Mouse (Mus musculus) thymus, adult 18-20 months (tissue): ENCODE data around the gene Tmem178b.

ENCODE experiments used
- DNase-seq, 2 experiments: peaks; one replicate each; pipeline ENCODE4 v3.0.0; 2022; ENCODE audit warnings: mixed read lengths in 2 of 2

Gene Tmem178b

GRCm38 (mm10) chr6:40098498-40098897, 225.4 kb downstream of the Tmem178b start:
- no peak for DNase-seq

GRCm38 (mm10) chr6:40101785-40102184, 228.7 kb downstream of the Tmem178b start:
- DNase-seq, result no peak

GRCm38 (mm10) chr6:40102863-40103262, 229.8 kb downstream of the Tmem178b start:
- no peak for DNase-seq

DNA sequence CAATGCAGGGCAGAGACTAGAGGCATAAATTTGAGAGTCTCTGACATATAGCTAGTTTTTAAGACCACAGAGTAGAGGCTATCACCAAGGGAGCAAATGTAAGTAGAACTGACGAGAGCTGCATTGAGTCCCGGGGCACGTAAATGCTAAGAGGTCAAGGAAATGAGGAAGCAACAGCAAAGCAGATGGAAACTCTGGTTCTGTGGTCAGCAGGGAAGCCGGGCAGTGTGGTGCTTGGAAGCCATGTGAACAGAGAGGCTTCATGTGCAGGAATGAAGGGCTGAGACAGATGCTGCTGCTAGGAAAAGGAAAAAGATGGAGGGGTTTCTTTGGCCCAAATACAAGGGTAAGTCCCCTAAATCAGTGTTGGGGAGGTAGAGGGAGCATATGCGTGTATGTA, 237.0 kb downstream of the Tmem178b start:
- no peak for DNase-seq

- DNase-seq, result no peak
Measured at GRCm38 (mm10) chr6:40110729-40111128, 237.7 kb downstream of the Tmem178b start.

- no peak for DNase-seq
Measured at GRCm38 (mm10) chr6:40112488-40112887, 239.4 kb downstream of the Tmem178b start.

DNA sequence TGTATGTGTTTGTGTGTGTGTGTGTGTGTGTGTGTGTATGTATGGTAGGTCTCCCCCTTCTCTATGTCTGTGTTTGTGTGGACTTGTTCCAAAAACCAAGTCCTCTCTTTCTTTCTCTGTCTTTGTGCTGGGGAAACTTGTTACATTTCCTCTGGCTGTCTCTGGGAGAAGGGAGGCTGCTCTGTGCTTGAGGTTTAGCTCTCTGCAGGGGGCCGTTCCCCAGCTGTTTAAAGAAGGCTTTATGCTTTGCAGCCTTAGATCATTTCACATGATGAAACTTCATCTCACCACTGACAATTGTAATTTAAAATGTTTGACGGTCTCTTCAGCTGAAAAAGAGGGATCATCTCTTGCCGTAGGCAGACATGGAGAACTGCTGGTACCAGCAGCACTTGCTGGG, 243.2 kb downstream of the Tmem178b start:
- DNase-seq, result no peak

DNA sequence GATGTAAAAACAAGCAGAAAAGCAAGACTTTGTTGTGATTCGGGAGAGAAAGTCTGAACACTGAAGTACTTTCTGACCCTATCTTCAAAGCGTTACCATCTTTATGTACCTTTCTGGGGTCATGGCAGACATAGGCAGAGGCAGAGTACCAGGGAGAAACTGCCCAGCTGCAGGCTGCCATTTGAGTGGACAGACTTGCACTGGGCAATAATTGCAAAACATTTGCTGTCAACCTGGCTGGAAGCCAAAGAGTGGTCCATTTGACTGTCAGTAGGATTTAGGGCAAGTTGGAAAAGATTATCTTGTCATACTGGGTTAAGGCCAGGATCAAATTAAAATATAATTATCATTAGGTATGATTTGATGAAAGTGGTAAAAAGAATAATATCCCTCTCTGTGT, 247.1 kb downstream of the Tmem178b start:
- no peak for DNase-seq

DNA sequence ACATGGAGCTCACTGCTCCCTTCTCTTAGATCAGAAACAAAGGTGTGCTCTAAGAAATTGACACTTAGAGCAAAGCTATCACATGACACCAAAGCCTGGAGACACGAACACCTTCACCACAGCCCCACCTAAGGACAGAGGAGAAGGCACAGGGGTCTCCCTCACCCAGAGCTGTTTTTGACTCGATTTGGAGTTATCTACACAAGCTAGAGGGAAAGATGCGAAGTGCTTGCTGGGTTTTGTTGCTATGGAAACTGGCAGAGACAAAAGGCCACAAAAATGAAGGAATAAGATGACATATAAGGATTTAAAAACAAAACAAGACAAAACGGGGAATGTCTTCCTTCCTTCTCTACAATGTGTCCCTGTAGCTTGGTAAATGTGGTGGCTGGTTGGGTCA, 248.4 kb downstream of the Tmem178b start:
- DNase-seq, result no peak

GRCm38 (mm10) chr6:40123070-40123690, 250.1 kb downstream of the Tmem178b start:
- no peak for DNase-seq

GRCm38 (mm10) chr6:40123960-40124359, 250.9 kb downstream of the Tmem178b start:
- no peak for DNase-seq

- DNase-seq, result no peak
Measured at GRCm38 (mm10) chr6:40128716-40129115, 255.6 kb downstream of the Tmem178b start.

- DNase-seq, result no peak
Measured at GRCm38 (mm10) chr6:40131936-40132335, 258.9 kb downstream of the Tmem178b start.

DNA sequence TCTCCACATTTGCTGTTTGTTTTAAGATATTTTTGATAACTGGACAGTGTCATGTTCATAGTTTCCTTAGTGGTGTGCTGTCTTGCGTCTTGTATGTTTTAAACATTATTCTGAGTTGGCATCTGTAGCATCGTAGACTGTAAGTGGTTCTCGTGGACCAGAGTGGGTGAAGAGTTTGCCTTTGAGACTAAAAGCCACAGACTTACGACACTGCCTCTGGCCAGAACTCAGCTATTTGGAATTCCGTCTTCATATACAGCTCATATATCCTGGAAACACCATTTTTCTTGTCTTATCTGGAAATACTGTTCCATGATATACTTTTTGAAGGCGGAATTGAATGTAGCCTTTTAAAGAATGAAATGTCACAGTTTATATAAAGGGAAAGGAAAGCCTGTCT, 260.4 kb downstream of the Tmem178b start:
- no peak for DNase-seq

DNA sequence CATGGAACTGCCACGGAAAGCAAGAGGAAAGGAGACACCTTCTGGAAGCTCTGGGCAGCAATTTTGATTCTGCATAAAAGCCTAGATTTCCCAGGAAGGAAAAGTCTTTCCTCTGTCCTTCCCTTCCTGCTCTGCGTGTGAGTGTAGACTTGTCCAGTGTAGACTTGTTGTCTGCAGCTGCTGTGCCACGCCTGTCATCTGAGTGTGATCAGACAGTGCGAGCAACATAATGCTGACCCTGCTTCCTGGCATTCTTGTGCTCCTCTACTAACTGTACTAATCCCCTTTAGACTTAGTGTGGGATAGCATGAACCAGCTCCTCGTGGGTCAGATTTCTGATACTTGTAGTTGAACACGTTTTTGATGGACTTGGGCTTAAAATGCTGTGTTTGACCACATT, 262.6 kb downstream of the Tmem178b start:
- no peak for DNase-seq

DNA sequence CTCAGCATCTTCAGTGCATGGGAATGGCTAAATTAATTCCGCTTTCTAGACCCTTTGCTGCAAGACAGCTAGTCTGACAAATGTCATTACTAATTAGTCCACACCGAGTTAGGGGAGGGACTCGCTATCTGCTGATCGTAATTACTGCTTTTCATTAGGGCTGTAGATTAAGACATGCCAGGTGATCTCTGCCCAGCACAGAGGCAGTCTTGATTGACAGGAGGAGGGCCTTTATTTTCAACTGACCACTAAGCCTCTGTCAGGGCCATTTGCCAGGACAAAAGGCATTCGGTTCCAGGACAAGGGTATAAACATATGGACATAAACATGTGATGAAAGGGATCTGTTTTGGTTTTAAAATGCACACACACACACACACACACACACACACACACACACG, 264.3 kb downstream of the Tmem178b start:
- no peak for DNase-seq

- DNase-seq, result no peak
Measured at GRCm38 (mm10) chr6:40137831-40138520, 264.9 kb downstream of the Tmem178b start.

DNA sequence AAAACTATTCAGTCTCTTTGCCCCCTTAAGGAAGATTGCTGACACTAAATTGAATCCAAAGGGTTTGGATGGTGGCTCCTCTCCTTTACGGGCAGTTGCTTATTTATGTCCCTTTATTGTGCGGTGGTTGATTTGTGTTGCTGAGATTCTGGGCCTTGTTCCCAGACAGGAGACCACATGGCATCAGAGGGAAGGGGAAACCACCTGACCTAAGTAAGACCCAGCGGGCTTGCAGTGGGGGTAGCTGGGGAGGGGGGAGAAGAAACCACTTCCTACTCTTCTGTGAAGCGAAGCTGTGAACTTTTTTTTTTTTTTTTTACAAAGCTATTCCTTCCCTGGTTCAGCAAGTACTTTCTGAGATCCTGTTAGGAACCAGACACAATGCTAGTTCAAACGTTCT, 269.5 kb downstream of the Tmem178b start:
- DNase-seq, result no peak

DNA sequence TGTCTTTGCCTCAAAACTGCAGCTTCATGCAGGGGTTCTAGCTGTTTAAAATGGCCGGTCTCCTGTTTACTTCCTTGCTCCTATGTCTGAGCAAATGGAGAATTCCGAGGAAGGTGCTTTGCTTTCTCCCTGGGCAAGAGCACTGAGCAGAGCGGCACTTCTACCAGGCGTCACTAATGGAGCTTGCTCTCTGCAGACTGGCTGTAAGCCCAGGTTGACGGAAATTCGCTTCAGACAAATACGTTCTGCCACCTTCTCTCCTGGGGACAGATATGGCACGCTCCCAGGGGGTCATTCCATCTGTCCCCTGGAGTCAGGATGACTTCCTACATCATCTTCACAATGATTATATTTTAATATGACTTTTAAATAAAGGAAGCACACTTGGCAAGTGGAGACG, 271.3 kb downstream of the Tmem178b start:
- DNase-seq, result no peak

GRCm38 (mm10) chr6:40145601-40146000, 272.5 kb downstream of the Tmem178b start:
- no peak for DNase-seq

DNA sequence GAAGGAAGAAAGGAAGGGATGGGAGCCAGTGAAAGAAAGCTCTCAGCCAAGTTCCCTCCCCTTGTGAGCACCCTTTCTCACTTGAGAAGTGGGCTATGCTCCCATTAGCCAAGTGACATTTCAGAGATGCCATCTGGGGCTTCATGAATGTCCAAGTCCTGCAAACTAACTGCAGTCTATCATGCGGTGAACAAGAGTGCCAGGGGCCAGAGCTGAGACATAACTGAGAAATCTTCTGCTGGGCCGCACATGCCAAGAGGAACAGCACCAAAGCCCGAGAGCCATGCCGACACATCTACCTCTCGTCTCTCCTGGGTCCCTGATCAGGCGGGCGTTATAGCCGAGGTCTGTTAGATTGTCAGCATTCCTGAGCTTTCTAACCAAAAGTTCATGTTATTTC, 279.2 kb downstream of the Tmem178b start:
- no peak for DNase-seq

GRCm38 (mm10) chr6:40161381-40161780, 288.3 kb downstream of the Tmem178b start:
- no peak for DNase-seq

- no peak for DNase-seq
Measured at GRCm38 (mm10) chr6:40173559-40173958, 300.5 kb downstream of the Tmem178b start.

DNA sequence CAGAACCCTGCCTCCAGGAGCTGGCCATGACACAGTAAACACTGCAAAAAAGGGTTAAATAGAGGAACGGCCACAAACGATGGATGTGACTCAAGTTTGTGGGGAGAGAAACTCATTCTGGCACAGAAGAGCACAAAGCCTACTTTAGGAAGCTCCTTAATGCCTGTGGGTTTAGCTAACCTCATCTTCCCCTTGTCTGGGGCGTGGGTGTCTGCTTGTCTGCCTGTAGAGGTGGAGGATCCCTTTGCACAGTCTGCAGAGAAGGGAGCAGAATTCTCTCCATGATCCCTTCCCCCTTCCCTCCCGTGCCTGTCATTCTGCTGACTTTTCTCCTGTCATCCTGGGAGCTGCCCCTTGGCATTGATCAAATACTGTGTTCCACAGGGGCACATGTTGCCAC, 304.8 kb downstream of the Tmem178b start:
- no peak for DNase-seq

DNA sequence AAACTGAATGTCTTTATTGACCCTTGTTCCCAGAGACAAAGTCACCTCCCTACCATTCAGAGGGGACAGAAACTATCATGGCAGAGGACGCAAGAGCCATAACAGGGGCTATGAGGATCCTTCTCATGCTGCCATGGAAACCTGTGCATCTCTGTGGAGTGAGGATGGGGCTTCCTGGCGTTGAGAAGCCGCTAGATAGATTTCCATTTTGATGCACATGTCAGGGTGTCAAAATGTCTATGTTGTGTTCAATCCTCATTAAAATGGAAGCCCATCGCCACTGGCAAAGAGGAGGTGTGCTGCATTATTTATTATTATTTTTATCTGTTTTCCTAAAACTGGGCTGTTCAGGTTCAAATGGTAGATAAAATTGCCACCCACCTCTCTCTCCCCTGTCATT, 307.5 kb downstream of the Tmem178b start:
- DNase-seq, result no peak
